Mouse (Mus musculus) macrophage (primary cell): Measurements from ENCODE around the gene Zfp764. TPM values are rescaled to one million over a fixed set of nuclear protein-coding genes. Genes with fewer than 3 reads are reported as not detected.

Experiments
- polyA plus RNA-seq: library from polyadenylated mRNA; stranded (reverse); fragments of 250-400 nt; gene quantifications from 3 replicates; pipeline ENCODE4 v1.2.4, GENCODE M21; 2018; ENCODE audit warnings: inconsistent platforms

Gene Zfp764
- polyA plus RNA-seq, 1 experiment from 2014 or later, result 6.2 TPM

Other genes starting within 250 kb of the Zfp764 start
- 36.2 to 55.7 TPM (median 41.4 TPM) in 3 replicates for gene Cd2bp2, start 210.8 kb downstream of the Zfp764 start, polyA plus RNA-seq
- gene Tbc1d10b, start 198.4 kb downstream of the Zfp764 start, polyA plus RNA-seq, result 32.8 to 44.1 TPM (median 41.7 TPM) in 3 replicates
- gene Mylpf, start 197.9 kb downstream of the Zfp764 start, polyA plus RNA-seq, result 0.47 to 1.4 TPM in 2 of 3 replicates, not detected in the other
- 5.4 to 7.1 TPM (median 5.6 TPM) in 3 replicates for gene Zfp553, start 173.8 kb downstream of the Zfp764 start, polyA plus RNA-seq
- gene Sept1, start 173.7 kb downstream of the Zfp764 start, polyA plus RNA-seq, result 0.75 to 2.4 TPM (median 1.9 TPM) in 3 replicates
- gene Zfp771, start 162.5 kb downstream of the Zfp764 start, polyA plus RNA-seq, result 2.3 to 8.3 TPM (median 8.1 TPM) in 3 replicates
- 15.9 to 45.9 TPM (median 27.1 TPM) in 3 replicates for gene Dctpp1, start 146.1 kb downstream of the Zfp764 start, polyA plus RNA-seq
- gene Sephs2, start 132.8 kb downstream of the Zfp764 start, polyA plus RNA-seq, result 19.7 to 40.4 TPM (median 38.9 TPM) in 3 replicates
- 5.5 to 18.7 TPM (median 12.0 TPM) in 3 replicates for gene Itgal, start 110.6 kb downstream of the Zfp764 start, polyA plus RNA-seq
- 11.5 to 14.2 TPM (median 12.0 TPM) in 3 replicates for gene Zfp768, start 61.2 kb downstream of the Zfp764 start, polyA plus RNA-seq
- 4.8 to 5.8 TPM (median 5.6 TPM) in 3 replicates for gene Zfp747, start 30.8 kb downstream of the Zfp764 start, polyA plus RNA-seq
- 1.7 to 2.8 TPM (median 2.4 TPM) in 3 replicates for gene 9130019O22Rik, start 19.7 kb downstream of the Zfp764 start, polyA plus RNA-seq
- 1.3 to 3.1 TPM (median 1.6 TPM) in 3 replicates for gene E430018J23Rik, start 13.2 kb downstream of the Zfp764 start, polyA plus RNA-seq
- gene Zfp688, start 15.2 kb upstream of the Zfp764 start, polyA plus RNA-seq, result 5.1 to 17.4 TPM (median 8.9 TPM) in 3 replicates
- gene Zfp689, start 42.3 kb upstream of the Zfp764 start, polyA plus RNA-seq, result 1.0 to 1.9 TPM (median 1.0 TPM) in 3 replicates
- 31.6 to 54.9 TPM (median 50.8 TPM) in 3 replicates for gene Prr14, start 52.8 kb upstream of the Zfp764 start, polyA plus RNA-seq
- gene Fbrs, start 72.4 kb upstream of the Zfp764 start, polyA plus RNA-seq, result 47.3 to 163 TPM (median 92.9 TPM) in 3 replicates
- gene Srcap, start 105.2 kb upstream of the Zfp764 start, polyA plus RNA-seq, result 14.3 to 15.8 TPM (median 15.4 TPM) in 3 replicates
- gene Gm42715, start 112.8 kb upstream of the Zfp764 start, polyA plus RNA-seq, result 13.1 to 13.5 TPM (median 13.2 TPM) in 3 replicates
- gene Tmem265, start 154.6 kb upstream of the Zfp764 start, polyA plus RNA-seq, result not detected in 3 replicates
- 23.8 to 33.8 TPM (median 26.9 TPM) in 3 replicates for gene Phkg2, start 166.5 kb upstream of the Zfp764 start, polyA plus RNA-seq
- 0.72 to 3.0 TPM (median 2.9 TPM) in 3 replicates for gene Ccdc189, start 181.8 kb upstream of the Zfp764 start, polyA plus RNA-seq
- 27.1 to 29.6 TPM (median 28.3 TPM) in 3 replicates for gene Rnf40, start 181.9 kb upstream of the Zfp764 start, polyA plus RNA-seq
- gene Zfp629, start 209.0 kb upstream of the Zfp764 start, polyA plus RNA-seq, result 5.9 to 11.5 TPM (median 8.2 TPM) in 3 replicates